Mouse (Mus musculus) gastrocnemius, adult 8-10 months (tissue): ENCODE measurements around the gene Cct8. TPM values are rescaled to one million over a fixed set of nuclear protein-coding genes. Genes with fewer than 3 reads are reported as not detected.
A peak's percentile ranks its signal among the peaks of the same experiment; 100 is the strongest.

Experiments
- DNase-seq, 2 experiments: peaks; one replicate each; pipeline ENCODE4 v3.0.0; 2022; ENCODE audit warnings: low spot score in 2 of 2
- total RNA-seq, 4 experiments: library from RNA; stranded (reverse); gene quantifications; 2 replicates each; pipeline ENCODE4 v1.2.4; 2022

Cct8 gene
- total RNA-seq, 4 experiments from 2014 or later = 100 to 122 (median 106) TPM

DNA sequence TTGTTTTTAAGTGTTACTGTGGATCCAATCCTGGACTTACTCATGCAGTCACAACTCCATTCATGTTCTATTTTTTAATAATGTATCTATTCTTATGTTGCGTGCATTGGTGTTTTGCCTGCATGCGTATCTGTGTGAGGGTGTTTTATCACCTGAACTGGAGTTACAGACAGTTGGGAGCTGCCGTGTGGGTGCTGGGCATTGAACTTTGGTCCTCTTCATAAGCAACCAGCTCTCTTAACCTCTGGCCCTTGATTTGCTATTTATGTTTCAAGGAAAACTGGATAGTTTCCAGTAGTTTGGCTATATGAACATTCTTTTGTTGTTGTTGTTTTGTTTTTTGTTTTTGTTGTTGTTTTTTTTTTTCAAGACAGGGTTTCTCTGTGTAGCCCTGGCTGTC is 50.1 kb downstream of the Cct8 start:
- DNase-seq = no peak

DNA sequence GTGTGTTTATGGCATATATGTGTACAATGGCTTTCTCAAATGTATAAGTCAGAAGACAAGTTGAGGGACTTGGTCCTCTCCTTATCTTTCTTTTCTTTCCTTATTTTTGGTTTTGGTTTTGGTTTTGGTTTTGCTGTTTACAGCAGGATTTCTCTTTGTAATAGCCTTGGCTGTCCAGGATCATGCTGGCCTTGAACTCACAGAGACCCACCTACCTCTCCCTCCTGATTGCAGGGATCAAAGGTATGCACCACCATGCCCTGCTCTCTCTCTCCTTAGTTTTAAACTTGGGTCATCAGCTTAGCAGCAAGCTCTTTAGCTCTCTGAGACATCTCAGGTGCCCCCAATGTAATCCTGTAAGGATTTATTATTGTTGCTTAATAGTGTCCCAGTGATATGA is 50.6 kb downstream of the Cct8 start:
- no peak for DNase-seq

DNA sequence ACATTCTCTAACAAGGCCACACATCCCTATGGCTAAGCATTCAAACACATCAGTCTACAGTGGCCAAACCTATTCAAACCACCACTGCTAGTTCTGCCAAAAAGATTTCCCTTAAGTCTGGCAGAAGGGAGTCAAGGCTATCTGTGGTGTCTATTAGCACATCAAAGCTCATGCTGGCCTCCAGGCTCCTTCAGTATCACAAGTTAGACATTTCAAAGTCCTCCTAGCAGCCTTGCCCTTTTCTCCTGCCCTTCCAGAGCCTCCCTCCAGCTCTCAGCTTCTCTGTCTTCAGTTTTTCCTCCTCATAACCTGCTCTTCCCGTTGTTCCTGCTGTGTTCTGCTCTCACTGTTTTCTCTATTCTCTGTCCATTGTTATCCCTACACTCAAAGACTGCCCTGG is 51.6 kb downstream of the Cct8 start:
- DNase-seq = no peak

DNA sequence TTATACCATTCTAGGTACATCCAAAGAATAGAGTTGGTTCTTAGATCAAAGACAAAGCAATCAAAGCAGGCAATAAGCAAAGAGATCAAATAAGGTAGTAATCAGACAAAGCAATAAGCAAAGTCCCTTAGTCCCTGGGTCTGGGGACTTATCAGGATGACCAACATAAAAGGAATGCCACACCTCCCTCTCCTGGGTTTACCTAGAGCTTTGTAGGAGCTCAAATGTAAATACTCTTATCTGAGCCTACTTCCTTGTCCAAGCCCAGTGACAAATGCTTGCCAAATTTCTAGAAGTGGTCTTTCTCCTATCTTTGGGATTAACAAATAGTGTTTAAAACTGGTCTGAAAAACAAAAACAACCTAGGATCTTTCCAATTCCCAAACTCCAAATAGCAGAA is 52.4 kb downstream of the Cct8 start:
- DNase-seq = no peak

DNA sequence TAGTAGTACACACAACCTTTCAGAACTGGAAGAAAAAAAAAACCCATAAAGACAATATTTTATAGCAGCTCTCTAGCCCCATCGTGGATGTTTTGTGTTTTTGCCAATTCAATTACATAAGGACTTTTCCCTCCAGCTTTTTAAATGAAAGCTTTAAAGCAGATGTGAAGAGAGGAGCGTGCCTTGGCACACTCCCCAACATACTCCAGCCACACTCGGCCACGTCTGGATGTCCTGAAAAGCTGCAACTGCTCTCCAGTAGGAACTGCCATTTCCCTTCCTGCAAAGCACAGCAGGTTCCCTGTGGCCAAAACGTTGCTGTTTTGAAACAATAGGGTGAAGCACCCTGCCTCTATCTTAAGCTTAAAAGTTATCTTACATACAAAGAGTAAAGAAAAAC is 53.4 kb downstream of the Cct8 start:
- DNase-seq = no peak

DNA sequence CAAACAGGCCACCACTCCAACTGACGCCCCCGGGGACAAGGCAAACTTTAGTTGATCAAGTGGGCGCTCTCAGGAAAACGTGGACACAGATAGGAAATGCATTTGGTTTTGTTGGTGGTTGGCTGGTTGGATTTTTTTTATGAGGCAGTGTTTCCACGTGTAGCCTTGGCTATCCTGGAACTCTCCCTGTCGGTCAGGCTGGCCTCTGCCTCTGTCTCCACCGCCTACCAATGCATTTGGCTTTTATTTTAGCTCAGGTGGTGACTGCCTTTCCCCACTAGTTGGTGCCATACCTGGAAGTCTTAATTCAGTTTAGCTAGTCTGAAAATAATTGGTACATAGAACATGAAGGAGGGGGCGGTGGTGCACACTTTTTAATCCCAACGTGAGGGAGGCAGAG is 54.6 kb downstream of the Cct8 start:
- DNase-seq = no peak

DNA sequence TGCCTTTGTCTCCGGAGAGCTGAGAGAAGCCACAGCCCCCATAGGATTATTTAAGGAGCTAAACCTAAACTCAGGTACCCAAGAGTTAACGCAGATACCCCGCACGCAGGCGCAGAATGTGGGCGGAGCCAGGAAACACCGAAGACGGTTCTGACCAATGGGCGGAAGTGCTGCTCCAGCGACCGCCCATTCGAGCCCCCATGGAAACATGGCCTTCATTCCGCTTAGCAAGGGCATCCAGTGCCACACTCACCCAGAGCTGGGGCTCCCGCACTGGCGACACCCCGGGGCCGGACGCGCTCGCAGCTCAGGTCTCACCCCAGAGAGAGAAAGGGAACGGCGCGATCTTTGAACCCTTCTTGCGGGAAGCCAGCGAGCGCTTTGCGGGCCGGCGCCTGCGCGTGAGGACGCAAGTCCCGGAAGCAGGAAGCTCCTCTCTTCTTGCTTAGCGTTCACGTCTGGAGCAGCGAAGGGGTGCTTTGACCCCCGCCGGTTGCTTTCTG is 55.4 kb downstream of the Cct8 start, which contains the start of gene Rwdd2b:
Rwdd2b (minus strand) TSS at position 390 of the 503 bp plus-strand sequence.
- peak; percentile 77 to 85 for DNase-seq

DNA sequence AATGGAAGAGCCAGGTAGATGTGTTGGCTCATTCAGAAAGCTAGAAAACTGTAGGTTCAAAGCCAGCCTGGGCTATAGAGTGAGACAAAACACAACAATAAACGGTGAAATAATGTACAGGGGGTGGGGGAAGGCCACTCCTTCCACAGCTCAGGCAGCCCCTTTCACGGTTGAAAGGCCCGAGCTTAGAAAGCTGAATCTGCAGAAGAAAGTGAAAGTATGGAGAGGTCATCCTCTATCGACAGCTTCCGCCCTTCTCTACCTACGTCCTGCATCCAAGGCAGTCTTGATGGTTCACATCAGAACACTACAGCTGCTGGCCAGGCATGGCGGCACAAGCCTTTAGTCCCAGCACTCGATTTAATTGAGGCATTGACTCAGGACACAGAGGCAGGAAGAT is 57.0 kb downstream of the Cct8 start:
- no peak for DNase-seq

DNA sequence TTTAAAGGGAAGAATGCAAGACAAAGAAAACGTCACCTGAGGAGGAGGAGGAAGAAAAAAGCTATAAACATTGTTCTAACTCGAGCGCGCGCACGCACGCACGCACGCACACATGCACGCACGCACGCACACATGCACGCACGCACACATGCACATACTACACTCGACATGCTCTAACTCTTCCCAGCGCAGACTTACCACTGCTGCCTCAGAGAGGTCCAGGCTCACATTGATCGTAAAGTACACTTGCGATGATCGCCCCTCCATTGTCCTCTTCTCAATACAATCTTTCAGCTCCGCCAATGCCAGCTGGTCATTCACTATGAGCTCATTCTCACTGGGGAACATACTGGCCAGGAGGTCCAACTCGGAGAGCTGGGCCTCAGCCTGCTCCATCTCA is 58.6 kb downstream of the Cct8 start:
- no peak for DNase-seq

DNA sequence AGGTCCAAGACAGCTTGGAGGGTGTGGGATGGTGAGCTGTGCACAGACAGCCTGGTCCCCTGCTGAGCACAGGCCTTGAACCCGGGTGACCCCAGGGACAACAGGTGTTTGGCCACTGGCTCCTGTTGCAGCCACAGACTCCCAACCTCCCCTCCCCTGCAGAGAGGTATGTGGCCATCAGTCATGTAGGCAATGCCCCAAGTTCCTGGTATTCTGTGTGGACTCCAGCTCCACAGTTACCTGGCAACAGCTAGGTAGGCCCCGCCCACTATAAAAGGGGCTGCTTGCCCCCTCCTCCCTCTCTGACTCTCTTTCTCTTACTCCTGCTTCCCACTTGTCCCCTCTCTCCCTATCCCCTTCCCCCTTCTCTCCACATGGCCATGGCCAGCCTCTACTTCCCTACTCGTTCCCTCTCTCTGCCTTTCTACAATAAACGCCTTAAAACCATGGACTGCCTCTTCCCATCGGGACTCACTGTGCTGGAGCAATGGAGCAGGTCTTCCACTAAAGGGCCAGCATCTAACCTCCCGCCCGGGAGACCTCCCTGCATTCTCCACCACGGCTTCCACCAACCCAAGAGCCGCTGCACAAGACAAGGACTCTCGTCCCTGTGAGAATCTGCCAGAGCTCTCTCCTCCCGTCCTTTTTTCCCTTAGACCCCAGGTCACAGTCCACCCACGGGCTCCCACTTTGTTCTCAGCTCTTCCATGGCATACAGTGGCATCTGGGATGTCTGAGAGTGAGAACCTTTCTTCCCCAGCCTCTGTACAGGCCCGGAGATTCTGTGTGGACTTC is 60.1 kb downstream of the Cct8 start:
- DNase-seq = no peak

DNA sequence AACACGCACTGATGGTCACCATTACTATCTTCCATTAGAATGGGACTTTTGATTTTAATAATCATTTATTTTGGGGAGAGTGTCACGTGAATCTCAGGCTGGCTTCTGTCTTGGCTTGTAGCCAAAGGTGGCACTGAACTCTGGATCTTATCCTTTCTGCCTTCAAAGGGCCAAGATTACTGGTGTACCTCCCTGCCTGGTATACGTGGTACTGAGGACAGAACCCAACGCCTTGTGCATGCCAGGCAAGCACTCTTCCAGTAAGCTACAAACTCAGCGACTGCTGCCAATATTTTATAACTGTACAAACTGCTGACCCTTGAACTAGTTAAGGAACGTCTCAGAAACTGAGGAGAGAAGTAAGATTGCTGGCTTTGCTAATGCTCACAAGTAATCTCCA is 60.7 kb downstream of the Cct8 start:
- no peak for DNase-seq

DNA sequence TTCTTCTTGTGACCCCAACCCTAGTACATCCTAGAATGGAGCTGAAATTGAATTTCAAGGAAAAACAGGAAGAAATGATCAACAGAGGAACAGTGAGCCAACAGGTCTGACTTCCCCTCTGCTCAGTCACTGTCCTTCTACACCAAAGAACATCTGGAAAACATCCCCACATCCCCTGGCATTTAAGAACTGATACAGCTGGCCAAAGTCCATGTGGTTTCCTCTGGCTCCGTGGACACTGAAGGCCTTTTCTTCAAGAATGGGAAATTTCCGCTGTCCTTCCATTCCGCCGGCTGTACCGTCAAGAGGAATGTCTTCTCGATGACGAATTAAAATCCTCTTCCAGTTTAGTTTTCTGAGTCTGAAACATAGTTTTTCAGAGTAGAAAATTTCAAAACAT is 61.4 kb downstream of the Cct8 start:
- no peak for DNase-seq

Other genes with a start within 250 kb of the Cct8 start
- gene N6amt1, start 141.7 kb downstream of the Cct8 start, total RNA-seq = 10 to 100 TPM in 1 of 4 experiments, 1 to 10 TPM in 3; 7.9 to 10.7 (median 8.8) TPM
- 10 to 100 TPM; 26.2 to 32.7 (median 28.6) TPM for gene Ltn1, start 63.3 kb downstream of the Cct8 start, total RNA-seq
- 1 to 10 TPM; 1.7 to 2.0 (median 1.9) TPM for gene Rwdd2b, start 55.3 kb downstream of the Cct8 start, total RNA-seq
- 10 to 100 TPM; 55.6 to 73.7 (median 58.3) TPM for gene Usp16, start 41.2 kb downstream of the Cct8 start, total RNA-seq
- gene Map3k7cl, start 57.5 kb upstream of the Cct8 start, total RNA-seq = 10 to 100 TPM in 2 of 4 experiments, 1 to 10 TPM in 2; 4.5 to 12.3 (median 9.6) TPM
- gene Bach1, start 203.1 kb upstream of the Cct8 start, total RNA-seq = 10 to 100 TPM; 17.0 to 24.5 (median 20.0) TPM